Mouse (Mus musculus) liver, embryonic 11.5 days (tissue): ENCODE data around the gene Klhl7. TPM values are rescaled to one million over a fixed set of nuclear protein-coding genes. Genes with fewer than 3 reads are reported as not detected.

Experiments
- ATAC-seq: fragments of 200-750 bp; cut with Nextera tagmentation; replicated peaks from 2 replicates; pipeline ENCODE4 v1.8.0; 2017; ENCODE audit warnings: moderate number of reproducible peaks, mild to moderate bottlenecking, moderate TSS enrichment, moderate library complexity; ENCODE audit not compliant: low FRiP score
- DNase-seq: peaks from one replicate; pipeline ENCODE4 v3.0.0-alpha.2; 2017; ENCODE audit warnings: low spot score
- H3K27ac ChIP-seq: fragments of 300-500 bp; sonication (generic); 2 replicates; pipeline ENCODE4 v1.5.1; 2014; ENCODE audit warnings: mild to moderate bottlenecking, low read depth, low read length, control low read depth
- H3K27me3 ChIP-seq: fragments of 300-500 bp; sonication (generic); replicated peaks from 2 replicates; pipeline ENCODE4 v1.6.1; 2014; ENCODE audit warnings: low read length, mixed read lengths; ENCODE audit not compliant: control insufficient read depth, insufficient read depth
- H3K36me3 ChIP-seq: fragments of 300-500 bp; sonication (generic); 2 replicates; pipeline ENCODE4 v1.6.1; 2014; ENCODE audit warnings: mild to moderate bottlenecking, low read length, moderate library complexity, mixed read lengths; ENCODE audit not compliant: control insufficient read depth, insufficient read depth
- H3K4me1 ChIP-seq: fragments of 300-500 bp; sonication (generic); replicated peaks from 2 replicates; pipeline ENCODE4 v1.6.1; 2014; ENCODE audit warnings: low read length, mixed read lengths; ENCODE audit not compliant: control insufficient read depth, insufficient read depth
- H3K4me2 ChIP-seq: fragments of 300-500 bp; sonication (generic); 2 replicates; pipeline ENCODE4 v1.6.1; 2014; ENCODE audit warnings: mild to moderate bottlenecking, control low read depth, moderate library complexity
- H3K4me3 ChIP-seq: fragments of 300-500 bp; sonication (generic); 2 replicates; pipeline ENCODE4 v1.5.1; 2014; ENCODE audit warnings: low read depth, low read length, control low read depth
- H3K9ac ChIP-seq: fragments of 300-500 bp; sonication (generic); 2 replicates; pipeline ENCODE4 v1.6.1; 2014; ENCODE audit warnings: low read depth, low read length, control low read depth
- H3K9me3 ChIP-seq: fragments of 300-500 bp; sonication (generic); 2 replicates; pipeline ENCODE4 v1.6.1; 2016; ENCODE audit warnings: low read length, inconsistent platforms, mixed read lengths; ENCODE audit not compliant: control insufficient read depth
- WGBS: fragments of 180-500 bp; shearing (Covaris S2); extraction: QIAGEN DNeasy Blood & Tissue Kit; methylation state at CpG from one replicate; pipeline ENCODE4 v1.1.7; 2014; 5-methylcytosine and 5-hydroxymethylcytosine counted together
- polyA plus RNA-seq: library from polyadenylated mRNA; unstranded; fragments of >200 nt; fragmentation: Nextera tagmentation; extraction: Ambion mirVana; gene quantifications from 2 replicates; pipeline ENCODE4 v1.2.1, GENCODE M21; 2014

Klhl7 gene
- polyA plus RNA-seq, 1 experiment from 2014 or later: 29.1 TPM

GRCm38 (mm10) chr5:24207965-24208364 is 107.6 kb downstream of the Klhl7 start:
- Histone ChIP-seq H3K27me3 (no peaks in the 10 kb centered on the region), H3K9ac (no peak overlapping the region), H3K4me3 (no peak overlapping the region), H3K4me1 (peaks cover 4% of the 10 kb centered on the region; the same call in 1 of the 2 replicates), H3K36me3 (no peaks in the 10 kb centered on the region), H3K9me3 (no peaks in the 10 kb centered on the region), H3K27ac (no peak overlapping the region), H3K4me2 (no peak overlapping the region)
- ATAC-seq (no peak), DNase-seq (no peak)
- 65% methylated on average over 10 of the region's 10 CpGs for WGBS

- ATAC-seq (no peak), DNase-seq (no peak)
- no peak overlapping the region for H3K4me3 ChIP-seq
- H3K4me1 ChIP-seq: peaks cover 4% of the 10 kb centered on the region; the same call in 1 of the 2 replicates
- no peaks in the 10 kb centered on the region for H3K27me3 ChIP-seq
- H3K4me2 ChIP-seq: no peak overlapping the region
- no peak overlapping the region for H3K9ac ChIP-seq
- WGBS: 58% methylated on average over 5 of the region's 5 CpGs
- H3K36me3 ChIP-seq: no peaks in the 10 kb centered on the region
- no peaks in the 10 kb centered on the region for H3K9me3 ChIP-seq
- no peak overlapping the region for H3K27ac ChIP-seq
Observed at GRCm38 (mm10) chr5:24208505-24208904, 108.1 kb downstream of the Klhl7 start.

Other genes with a start within 250 kb of the Klhl7 start
- gene Fam126a, start 69.9 kb upstream of the Klhl7 start, polyA plus RNA-seq: 39.6 and 48.3 TPM in 2 replicates
- 18.7 and 20.5 TPM in 2 replicates for gene Nupl2, start 64.4 kb downstream of the Klhl7 start, polyA plus RNA-seq